Mouse (Mus musculus) A20 (cell line): ENCODE measurements at regions not wholly inside any gene's neighbourhood (a gene's known extent, or its start where the extent isn't known, plus 50 kb on each side); places are given as distances from the start of the nearest gene placed in this dataset.

ENCODE experiments used
- DNase-seq: peaks from one replicate; pipeline ENCODE4 v3.0.0-alpha.2; 2011; ENCODE audit warnings: low read depth, low spot score

DNA sequence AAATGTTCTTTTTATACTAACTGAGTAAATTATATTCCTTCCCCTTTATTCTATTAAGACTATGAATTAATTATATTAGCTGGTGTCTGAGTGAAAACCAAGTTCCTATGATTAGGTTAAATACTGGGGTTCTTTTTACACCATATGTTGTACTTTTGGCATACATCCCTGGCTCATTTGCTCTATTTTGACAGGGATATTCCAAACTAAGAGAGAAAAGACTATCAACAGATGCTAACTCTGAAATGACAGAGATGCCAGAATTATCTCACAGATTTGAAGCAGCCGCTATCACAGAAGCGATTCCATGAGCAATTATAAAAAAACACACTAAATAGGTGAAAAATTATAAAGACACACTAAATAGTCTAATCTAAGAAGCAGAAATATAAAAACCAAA lies 119.0 kb upstream of the Irx4 start:
- DNase-seq: no peak

DNA sequence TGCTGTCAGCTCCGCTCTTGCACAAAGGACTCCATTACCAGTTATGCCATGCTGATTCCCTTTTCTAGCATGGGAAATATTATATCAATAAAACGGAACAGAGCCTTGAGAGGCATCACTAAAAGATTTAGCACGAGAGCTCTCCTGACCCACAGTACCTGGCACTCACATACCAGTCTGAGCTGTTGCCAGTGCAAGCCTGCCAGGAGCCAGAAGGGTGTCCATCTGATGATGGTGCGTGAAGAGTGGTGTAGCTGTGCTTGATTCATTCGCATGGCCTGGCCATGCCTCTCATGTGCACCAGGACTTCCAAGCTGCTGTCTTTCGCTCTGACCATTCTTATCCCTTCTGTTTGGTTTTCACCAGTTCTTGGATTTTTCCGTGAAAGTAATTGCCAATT lies 102.3 kb upstream of the Irx4 start:
- DNase-seq: no peak

GRCm38 (mm10) chr13:73159454-73159853 lies 100.8 kb upstream of the Irx4 start:
- no peak for DNase-seq

- no peak for DNase-seq
Measured at GRCm38 (mm10) chr13:73159865-73160264, 100.4 kb upstream of the Irx4 start.

DNA sequence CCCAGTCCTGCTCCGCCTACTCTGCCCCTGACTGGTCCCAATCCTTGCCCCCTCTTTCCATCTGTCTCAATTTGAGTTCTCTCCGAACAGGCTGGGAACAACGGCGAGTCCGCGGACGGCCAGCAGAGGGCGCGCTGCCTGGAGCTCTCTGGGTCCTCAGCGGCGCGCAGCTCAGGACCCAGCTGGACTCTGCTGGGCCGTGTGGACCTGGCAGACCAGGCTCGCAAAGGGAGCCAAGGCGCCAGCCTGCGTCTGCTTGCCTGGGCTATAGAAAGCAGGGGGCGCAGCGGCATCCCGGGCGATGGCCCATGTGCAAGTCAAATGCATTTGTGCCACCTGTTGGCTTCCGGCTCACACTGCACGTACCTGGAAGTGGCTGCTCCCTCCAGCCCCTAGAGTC lies 100.0 kb upstream of the Irx4 start:
- DNase-seq: peak; percentile 54

GRCm38 (mm10) chr13:73170301-73170700 lies 90.0 kb upstream of the Irx4 start:
- no peak for DNase-seq

DNA sequence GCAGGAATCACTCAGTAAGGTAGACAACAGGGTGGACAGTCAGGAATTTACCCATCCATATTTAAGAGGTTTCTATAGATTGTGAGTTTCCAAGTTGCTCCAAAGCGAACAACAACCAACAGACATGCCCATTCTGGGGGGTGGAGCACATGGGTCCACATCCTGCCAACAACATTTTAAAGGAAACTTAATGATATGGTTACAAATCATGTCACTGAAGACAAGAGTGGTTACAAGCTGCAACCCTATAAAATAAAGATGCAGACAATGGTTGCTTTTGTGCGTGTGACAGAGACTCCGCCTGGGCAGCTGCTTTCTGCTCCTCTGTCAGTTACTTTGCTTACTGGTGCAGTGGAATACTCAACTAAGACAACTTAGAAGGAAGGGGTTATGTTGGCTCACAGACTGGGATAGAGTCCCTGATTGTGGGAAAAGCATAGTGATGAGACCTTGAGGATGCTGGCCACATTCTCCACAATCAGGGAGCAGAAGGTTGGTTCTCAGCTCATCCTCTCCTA lies 52.3 kb upstream of the Irx4 start:
- DNase-seq: no peak
